Mouse (Mus musculus): Measurements from ENCODE around the gene Pax3.

The Pax3 gene

GRCm38 (mm10) chr1:78196751-78197311 is at the start of gene Pax3:
Gene Pax3 (minus strand): TSS chr1:78197134.
- no peak for DNase-seq (ENCODE audit: low spot score in 2 of 2)

GRCm38 (mm10) chr1:78234306-78234705 is 37.4 kb upstream of the Pax3 start:
- no peak for DNase-seq (ENCODE audit: low spot score in 2 of 2)

- no peak for DNase-seq (ENCODE audit: low spot score in 2 of 2)
Observed at GRCm38 (mm10) chr1:78231901-78232546, 35.1 kb upstream of the Pax3 start.

- DNase-seq (ENCODE audit: low spot score in 2 of 2): no peak
Observed at GRCm38 (mm10) chr1:78229801-78230200, 32.9 kb upstream of the Pax3 start.

GRCm38 (mm10) chr1:78228771-78229170 is 31.8 kb upstream of the Pax3 start:
- DNase-seq (ENCODE audit: low spot score in 2 of 2): peak in 1 of 2 experiments; percentile 30

GRCm38 (mm10) chr1:78218057-78218780 is 21.3 kb upstream of the Pax3 start:
- no peak for DNase-seq (ENCODE audit: low spot score in 2 of 2)

GRCm38 (mm10) chr1:78217151-78218034 is 20.5 kb upstream of the Pax3 start:
- no peak for DNase-seq (ENCODE audit: low spot score in 2 of 2)

GRCm38 (mm10) chr1:78216509-78217141 is 19.7 kb upstream of the Pax3 start:
- no peak for DNase-seq (ENCODE audit: low spot score in 2 of 2)

- DNase-seq (ENCODE audit: low spot score in 2 of 2): no peak
Observed at GRCm38 (mm10) chr1:78215749-78216508, 19.0 kb upstream of the Pax3 start.

- DNase-seq (ENCODE audit: low spot score in 2 of 2): no peak
Observed at GRCm38 (mm10) chr1:78211041-78211440, 14.1 kb upstream of the Pax3 start.

GRCm38 (mm10) chr1:78210568-78210967 is 13.6 kb upstream of the Pax3 start:
- no peak for DNase-seq (ENCODE audit: low spot score in 2 of 2)

GRCm38 (mm10) chr1:78208281-78208814 is 11.4 kb upstream of the Pax3 start:
- DNase-seq (ENCODE audit: low spot score in 2 of 2): no peak

- no peak for DNase-seq (ENCODE audit: low spot score in 2 of 2)
Observed at GRCm38 (mm10) chr1:78204341-78204740, 7.4 kb upstream of the Pax3 start.

- no peak for DNase-seq (ENCODE audit: low spot score in 2 of 2)
Observed at GRCm38 (mm10) chr1:78203622-78204211, 6.8 kb upstream of the Pax3 start.

- no peak for DNase-seq (ENCODE audit: low spot score in 2 of 2)
Observed at GRCm38 (mm10) chr1:78203086-78203614, 6.2 kb upstream of the Pax3 start.

GRCm38 (mm10) chr1:78202466-78203085 is 5.6 kb upstream of the Pax3 start:
- no peak for DNase-seq (ENCODE audit: low spot score in 2 of 2)

- DNase-seq (ENCODE audit: low spot score in 2 of 2): no peak
Observed at GRCm38 (mm10) chr1:78201251-78202010, 4.5 kb upstream of the Pax3 start.

- DNase-seq (ENCODE audit: low spot score in 2 of 2): no peak
Observed at GRCm38 (mm10) chr1:78200191-78200590, 3.3 kb upstream of the Pax3 start.

- DNase-seq (ENCODE audit: low spot score in 2 of 2): no peak
Observed at GRCm38 (mm10) chr1:78199221-78199620, 2.3 kb upstream of the Pax3 start.
